Mouse (Mus musculus): ENCODE data around the gene Sh3bp4. TPM values are rescaled to one million over a fixed set of nuclear protein-coding genes. Genes with fewer than 3 reads are reported as not detected.

The Sh3bp4 gene
- polyA plus RNA-seq, 1 experiment from 2014 or later: 15.7 TPM

DNA sequence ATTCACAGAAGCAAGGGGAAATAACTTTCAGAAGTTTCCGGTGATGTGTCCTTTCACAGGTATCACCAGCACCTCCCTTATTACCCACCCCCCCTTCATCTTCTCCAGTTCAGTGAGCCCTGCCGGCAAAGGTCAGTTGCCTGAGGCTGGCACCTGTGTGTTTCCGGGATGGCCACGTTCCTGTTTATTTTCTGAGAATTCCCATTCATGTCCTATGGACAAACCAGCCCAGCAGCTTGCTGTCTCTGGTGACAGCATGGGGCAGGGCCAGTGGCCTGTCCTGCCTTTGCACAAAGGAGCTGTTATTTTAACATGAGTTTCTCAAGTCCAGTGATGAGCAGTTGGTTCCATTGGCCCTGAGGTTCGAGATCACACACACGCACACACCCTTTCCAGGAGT is 37.3 kb downstream of the Sh3bp4 start:
- DNase-seq (ENCODE audit: low spot score): no peak

DNA sequence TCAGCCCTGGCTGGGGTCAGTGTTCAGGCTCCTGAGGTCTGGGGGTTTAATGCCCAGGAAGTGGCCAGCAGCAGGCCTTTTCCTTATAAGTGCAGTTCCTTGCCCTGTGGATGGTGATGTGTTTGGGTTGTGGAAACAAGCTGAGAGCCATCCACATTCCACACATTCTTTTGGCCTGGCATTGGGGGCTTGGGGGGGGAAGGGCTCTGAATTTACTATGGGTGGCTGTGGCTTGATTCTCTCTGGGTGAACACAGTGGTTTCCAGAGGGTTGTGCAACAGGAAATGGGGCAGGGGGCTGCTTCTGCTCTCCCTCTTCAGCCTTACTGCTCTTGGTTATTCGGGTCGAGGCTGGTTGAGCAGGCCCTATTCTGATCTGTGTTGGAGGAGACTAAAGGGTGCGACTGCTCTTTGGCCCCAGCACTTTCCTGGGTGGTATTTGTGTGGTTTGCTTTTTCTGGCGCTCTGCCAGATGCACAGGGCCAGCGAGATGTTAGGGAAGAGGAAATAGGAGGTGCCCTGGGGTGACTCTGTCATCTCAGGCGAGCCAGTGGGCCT is 38.2 kb downstream of the Sh3bp4 start:
- DNase-seq (ENCODE audit: low spot score): no peak
- 31% methylated on average over 6 of the region's 6 CpGs for WGBS

More for the DNA sequence above, 37.3 kb downstream of the Sh3bp4 start:
- Histone ChIP-seq H3K4me1 (ENCODE audit: control insufficient read depth, insufficient read depth, low read length) (peaks cover 7% of the 10 kb centered on the region), H3K27me3 (replicated peaks; ENCODE audit: control insufficient read depth, insufficient read depth, low read length) (no peaks in the 10 kb centered on the region), H3K27ac (ENCODE audit: low read depth, low read length) (no peak overlapping the region), H3K36me3 (ENCODE audit: control insufficient read depth, insufficient read depth, low read length) (no peaks in the 10 kb centered on the region), H3K9ac (ENCODE audit: low read length) (no peak overlapping the region), H3K4me3 (ENCODE audit: low read depth, low read length) (no peak overlapping the region), H3K9me3 (replicated peaks; ENCODE audit: control insufficient read depth, low read length) (no peaks in the 10 kb centered on the region), H3K4me2 (ENCODE audit: low read length) (no peak overlapping the region)
- no peak for ATAC-seq
- WGBS: 75% methylated on average over 6 of the region's 6 CpGs

DNA sequence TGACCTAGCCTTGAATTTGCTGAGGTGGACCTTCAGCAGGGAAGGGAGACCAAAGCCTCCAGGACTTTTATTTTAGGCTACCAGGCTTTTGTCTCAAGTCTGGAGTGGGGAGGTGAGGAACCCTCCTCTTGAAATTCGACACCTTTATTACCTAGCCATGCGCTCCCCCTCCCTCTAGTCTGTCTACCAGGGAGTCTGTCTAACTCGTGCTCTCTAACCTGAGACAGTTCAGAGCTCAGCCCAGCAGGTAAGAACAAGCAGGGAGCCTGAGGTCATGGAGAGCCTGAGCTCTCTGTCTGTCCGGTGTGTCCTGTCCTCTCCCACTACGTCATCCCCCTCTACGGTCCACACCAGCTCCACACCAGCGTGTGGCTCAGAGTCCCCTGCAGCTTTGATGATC is 39.6 kb downstream of the Sh3bp4 start:
- ATAC-seq (no peak), DNase-seq (ENCODE audit: low spot score) (no peak)
- Histone ChIP-seq H3K9me3 (replicated peaks; ENCODE audit: control insufficient read depth, low read length) (no peaks in the 10 kb centered on the region), H3K36me3 (ENCODE audit: control insufficient read depth, insufficient read depth, low read length) (no peaks in the 10 kb centered on the region), H3K27me3 (replicated peaks; ENCODE audit: control insufficient read depth, insufficient read depth, low read length) (no peaks in the 10 kb centered on the region), H3K9ac (ENCODE audit: low read length) (no peak overlapping the region), H3K4me2 (ENCODE audit: low read length) (no peak overlapping the region), H3K27ac (ENCODE audit: low read depth, low read length) (no peak overlapping the region), H3K4me3 (ENCODE audit: low read depth, low read length) (no peak overlapping the region), H3K4me1 (ENCODE audit: control insufficient read depth, insufficient read depth, low read length) (peaks cover 2% of the 10 kb centered on the region; the same call in 1 of the 2 replicates)
- 54% methylated on average over 7 of the region's 7 CpGs for WGBS

More for the DNA sequence above, 38.2 kb downstream of the Sh3bp4 start:
- no peak overlapping the region for H3K4me2 ChIP-seq (ENCODE audit: low read length)
- no peaks in the 10 kb centered on the region for H3K9me3 ChIP-seq (replicated peaks; ENCODE audit: control insufficient read depth, low read length)
- no peak for ATAC-seq
- no peaks in the 10 kb centered on the region for H3K27me3 ChIP-seq (replicated peaks; ENCODE audit: control insufficient read depth, insufficient read depth, low read length)
- H3K27ac ChIP-seq (ENCODE audit: low read depth, low read length): no peak overlapping the region
- H3K36me3 ChIP-seq (ENCODE audit: control insufficient read depth, insufficient read depth, low read length): no peaks in the 10 kb centered on the region
- no peak overlapping the region for H3K9ac ChIP-seq (ENCODE audit: low read length)
- H3K4me1 ChIP-seq (ENCODE audit: control insufficient read depth, insufficient read depth, low read length): peaks cover 7% of the 10 kb centered on the region
- no peak overlapping the region for H3K4me3 ChIP-seq (ENCODE audit: low read depth, low read length)

DNA sequence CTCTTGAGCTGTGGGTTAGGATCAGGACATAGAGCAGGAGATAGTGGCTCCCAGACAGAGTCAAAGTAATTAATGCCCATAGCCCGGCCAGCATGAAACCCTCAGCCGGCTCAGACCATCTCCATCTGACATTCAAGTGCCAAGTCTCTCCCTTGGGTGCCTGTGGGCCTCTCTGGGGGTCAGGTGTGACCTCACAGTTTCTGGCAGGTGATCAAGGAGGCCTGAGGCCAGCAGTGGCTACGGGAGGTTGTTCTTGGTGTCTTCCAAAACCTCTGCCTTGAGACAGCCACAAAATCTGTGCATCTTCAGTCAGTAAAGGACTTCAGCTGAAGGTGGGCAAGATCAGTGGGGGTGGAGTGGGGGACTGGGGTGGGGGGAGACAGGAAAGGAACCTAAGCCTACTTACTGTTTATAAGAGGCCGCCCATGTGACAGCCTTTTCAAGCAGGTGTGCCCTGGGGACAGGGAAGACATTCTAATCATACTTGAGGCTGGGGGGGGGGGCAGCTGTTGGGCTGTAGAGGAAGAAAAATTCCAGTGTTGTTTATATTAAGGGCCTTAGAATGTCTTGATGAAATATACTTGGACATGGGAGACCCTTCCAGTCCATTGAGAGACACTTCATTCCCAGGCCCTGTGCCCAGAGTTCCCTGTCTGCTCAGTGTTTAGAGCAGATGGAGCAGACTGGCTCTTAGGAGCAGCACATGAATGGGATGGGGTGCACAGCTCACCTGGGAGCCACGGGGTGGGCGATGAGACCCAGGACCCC is 40.7 kb downstream of the Sh3bp4 start:
- no peaks in the 10 kb centered on the region for H3K36me3 ChIP-seq (ENCODE audit: control insufficient read depth, insufficient read depth, low read length)
- no peak overlapping the region for H3K4me3 ChIP-seq (ENCODE audit: low read depth, low read length)
- no peaks in the 10 kb centered on the region for H3K27me3 ChIP-seq (replicated peaks; ENCODE audit: control insufficient read depth, insufficient read depth, low read length)
- H3K4me1 ChIP-seq (ENCODE audit: control insufficient read depth, insufficient read depth, low read length): peaks cover 2% of the 10 kb centered on the region; the same call in 1 of the 2 replicates
- 90% methylated on average over 6 of the region's 6 CpGs for WGBS
- DNase-seq (ENCODE audit: low spot score): no peak
- H3K27ac ChIP-seq (ENCODE audit: low read depth, low read length): no peak overlapping the region
- no peak overlapping the region for H3K9ac ChIP-seq (ENCODE audit: low read length)
- ATAC-seq: no peak
- H3K9me3 ChIP-seq (replicated peaks; ENCODE audit: control insufficient read depth, low read length): no peaks in the 10 kb centered on the region
- no peak overlapping the region for H3K4me2 ChIP-seq (ENCODE audit: low read length)

DNA sequence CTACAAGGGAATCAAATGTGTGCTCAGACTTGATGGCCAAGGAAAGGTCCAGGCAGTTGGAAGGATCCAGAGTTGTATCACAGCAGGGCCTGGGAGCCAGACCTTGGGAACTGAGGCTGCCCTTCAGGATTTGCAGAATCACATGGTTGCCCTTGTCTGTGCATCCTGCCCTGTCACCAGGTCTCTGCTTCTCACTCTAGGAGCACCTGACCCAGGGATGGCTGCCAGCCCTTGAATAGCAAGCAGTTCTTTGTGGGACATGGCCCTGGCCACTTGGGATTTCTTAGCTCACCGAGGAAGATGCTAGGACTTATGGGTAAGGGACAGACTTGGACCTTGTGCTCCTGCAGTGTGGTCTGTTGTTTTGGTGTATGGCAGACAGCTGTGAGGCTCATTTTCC is 42.3 kb downstream of the Sh3bp4 start:
- no peak for DNase-seq (ENCODE audit: low spot score)
- Histone ChIP-seq H3K4me2 (ENCODE audit: low read length) (no peak overlapping the region), H3K36me3 (ENCODE audit: control insufficient read depth, insufficient read depth, low read length) (no peaks in the 10 kb centered on the region), H3K4me3 (ENCODE audit: low read depth, low read length) (no peak overlapping the region), H3K27me3 (replicated peaks; ENCODE audit: control insufficient read depth, insufficient read depth, low read length) (no peaks in the 10 kb centered on the region), H3K4me1 (ENCODE audit: control insufficient read depth, insufficient read depth, low read length) (peaks cover 2% of the 10 kb centered on the region; the same call in 1 of the 2 replicates), H3K27ac (ENCODE audit: low read depth, low read length) (no peak overlapping the region), H3K9ac (ENCODE audit: low read length) (no peak overlapping the region), H3K9me3 (replicated peaks; ENCODE audit: control insufficient read depth, low read length) (no peaks in the 10 kb centered on the region)
- 81% methylated on average over 1 of the region's 1 CpGs for WGBS
- no peak for ATAC-seq

DNA sequence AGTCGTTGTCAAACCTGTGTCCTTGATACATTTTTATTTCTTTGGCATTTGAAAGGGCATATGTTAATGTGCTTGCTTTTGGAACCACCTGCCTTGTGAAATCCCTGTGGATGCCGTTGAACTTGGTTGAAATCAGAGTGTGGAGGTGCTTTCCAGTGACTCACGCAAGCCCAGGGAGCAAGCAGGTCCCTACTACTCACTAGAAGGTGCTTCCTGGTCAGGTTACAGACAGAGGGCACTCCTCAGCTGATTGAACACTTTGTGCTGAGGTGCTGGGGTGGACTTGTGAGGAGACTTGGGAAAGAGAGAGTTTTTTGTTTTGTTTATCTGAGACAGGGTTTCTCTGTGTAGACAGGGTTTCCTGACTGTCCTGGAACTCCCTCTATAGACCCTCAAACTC is 43.5 kb downstream of the Sh3bp4 start:
- Histone ChIP-seq H3K4me1 (ENCODE audit: control insufficient read depth, insufficient read depth, low read length) (no peaks in the 10 kb centered on the region), H3K4me2 (ENCODE audit: low read length) (no peak overlapping the region), H3K36me3 (ENCODE audit: control insufficient read depth, insufficient read depth, low read length) (no peaks in the 10 kb centered on the region), H3K9ac (ENCODE audit: low read length) (no peak overlapping the region), H3K4me3 (ENCODE audit: low read depth, low read length) (no peak overlapping the region), H3K27me3 (replicated peaks; ENCODE audit: control insufficient read depth, insufficient read depth, low read length) (no peaks in the 10 kb centered on the region), H3K9me3 (replicated peaks; ENCODE audit: control insufficient read depth, low read length) (no peaks in the 10 kb centered on the region), H3K27ac (ENCODE audit: low read depth, low read length) (no peak overlapping the region)
- ATAC-seq (no peak), DNase-seq (ENCODE audit: low spot score) (no peak)
- WGBS: 93% methylated on average over 3 of the region's 3 CpGs

DNA sequence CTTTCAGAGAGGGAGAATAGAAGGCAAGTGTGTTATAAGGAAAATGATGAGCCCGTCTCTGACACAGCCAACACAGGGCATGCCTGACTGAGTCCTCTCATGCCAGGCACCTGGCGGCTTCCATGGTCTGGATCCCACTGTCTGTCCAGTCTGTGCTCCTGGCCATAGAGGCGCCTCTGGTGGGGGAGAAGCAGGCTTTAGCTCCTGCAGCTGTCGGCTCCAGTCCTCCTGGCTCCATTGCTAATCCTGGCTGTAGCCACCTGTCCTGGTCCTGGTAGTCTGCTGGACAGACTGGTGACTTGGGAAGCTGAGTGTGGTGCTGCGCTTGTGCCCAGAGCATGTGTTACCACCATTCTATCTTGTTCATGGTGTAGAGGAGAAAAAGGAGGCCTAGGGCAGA is 46.8 kb downstream of the Sh3bp4 start:
- no peak for DNase-seq (ENCODE audit: low spot score)
- no peaks in the 10 kb centered on the region for H3K36me3 ChIP-seq (ENCODE audit: control insufficient read depth, insufficient read depth, low read length)
- peaks cover 3% of the 10 kb centered on the region; the same call in 1 of the 2 replicates for H3K4me1 ChIP-seq (ENCODE audit: control insufficient read depth, insufficient read depth, low read length)
- no peak overlapping the region for H3K4me2 ChIP-seq (ENCODE audit: low read length)
- H3K9ac ChIP-seq (ENCODE audit: low read length): no peak overlapping the region
- no peak overlapping the region for H3K4me3 ChIP-seq (ENCODE audit: low read depth, low read length)
- H3K9me3 ChIP-seq (replicated peaks; ENCODE audit: control insufficient read depth, low read length): no peaks in the 10 kb centered on the region
- no peak overlapping the region for H3K27ac ChIP-seq (ENCODE audit: low read depth, low read length)
- H3K27me3 ChIP-seq (replicated peaks; ENCODE audit: control insufficient read depth, insufficient read depth, low read length): no peaks in the 10 kb centered on the region
- WGBS: 78% methylated on average over 5 of the region's 5 CpGs
- ATAC-seq: no peak

DNA sequence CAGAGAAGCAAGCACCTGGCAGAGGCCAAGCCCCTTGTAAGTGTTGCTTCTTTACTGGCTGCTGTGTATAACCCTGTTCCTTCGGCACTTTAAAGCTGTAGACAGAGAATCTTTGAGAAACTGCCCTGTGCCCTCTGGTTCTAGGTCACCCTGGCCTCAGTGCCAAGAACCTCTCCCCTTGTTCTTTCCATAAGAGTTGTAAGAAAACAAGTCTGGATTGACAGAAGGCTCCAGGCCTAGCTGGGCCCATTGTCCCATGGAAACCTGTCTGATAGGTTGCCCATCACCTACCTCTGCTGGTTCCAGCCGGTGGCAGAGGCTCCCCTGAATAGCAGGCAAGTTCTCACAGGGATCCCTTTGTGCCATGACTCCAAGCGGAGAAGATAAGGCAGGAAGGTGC is 47.9 kb downstream of the Sh3bp4 start:
- no peaks in the 10 kb centered on the region for H3K27me3 ChIP-seq (replicated peaks; ENCODE audit: control insufficient read depth, insufficient read depth, low read length)
- no peak overlapping the region for H3K9ac ChIP-seq (ENCODE audit: low read length)
- DNase-seq (ENCODE audit: low spot score) (no peak), ATAC-seq (no peak)
- no peak overlapping the region for H3K27ac ChIP-seq (ENCODE audit: low read depth, low read length)
- no peaks in the 10 kb centered on the region for H3K36me3 ChIP-seq (ENCODE audit: control insufficient read depth, insufficient read depth, low read length)
- no peak overlapping the region for H3K4me3 ChIP-seq (ENCODE audit: low read depth, low read length)
- no peaks in the 10 kb centered on the region for H3K9me3 ChIP-seq (replicated peaks; ENCODE audit: control insufficient read depth, low read length)
- peaks cover 3% of the 10 kb centered on the region; the same call in 1 of the 2 replicates for H3K4me1 ChIP-seq (ENCODE audit: control insufficient read depth, insufficient read depth, low read length)
- 83% methylated on average over 3 of the region's 3 CpGs for WGBS
- no peak overlapping the region for H3K4me2 ChIP-seq (ENCODE audit: low read length)

DNA sequence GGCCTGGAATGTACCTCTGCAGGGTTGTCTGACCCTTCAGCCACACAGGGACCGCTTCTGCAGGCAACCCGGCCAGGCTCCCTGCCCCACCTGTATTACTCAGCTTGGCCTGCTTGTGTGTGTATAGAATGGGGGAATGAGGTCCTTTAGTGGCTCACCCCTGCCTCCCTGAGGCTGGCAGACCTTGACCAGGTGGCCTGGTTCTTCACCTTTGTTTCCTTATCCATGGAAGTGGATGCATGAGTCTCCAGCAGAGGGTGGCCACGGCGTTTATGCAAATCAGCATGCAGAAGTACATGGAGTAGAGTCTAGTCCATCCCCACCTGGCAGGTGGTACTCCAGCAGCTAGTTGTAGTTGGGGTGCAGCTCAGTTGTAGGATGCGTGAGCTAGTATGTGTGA is 48.6 kb downstream of the Sh3bp4 start:
- Histone ChIP-seq H3K36me3 (ENCODE audit: control insufficient read depth, insufficient read depth, low read length) (no peaks in the 10 kb centered on the region), H3K4me2 (ENCODE audit: low read length) (no peak overlapping the region), H3K9me3 (replicated peaks; ENCODE audit: control insufficient read depth, low read length) (no peaks in the 10 kb centered on the region), H3K27ac (ENCODE audit: low read depth, low read length) (no peak overlapping the region), H3K4me1 (ENCODE audit: control insufficient read depth, insufficient read depth, low read length) (peaks cover 3% of the 10 kb centered on the region; the same call in 1 of the 2 replicates), H3K4me3 (ENCODE audit: low read depth, low read length) (no peak overlapping the region), H3K9ac (ENCODE audit: low read length) (no peak overlapping the region), H3K27me3 (replicated peaks; ENCODE audit: control insufficient read depth, insufficient read depth, low read length) (no peaks in the 10 kb centered on the region)
- DNase-seq (ENCODE audit: low spot score) (no peak), ATAC-seq (no peak)
- WGBS: 88% methylated on average over 5 of the region's 5 CpGs
